Mouse (Mus musculus): Measurements from ENCODE around the gene Gprc5b. TPM values are rescaled to one million over a fixed set of nuclear protein-coding genes. Genes with fewer than 3 reads are reported as not detected.
A peak's percentile ranks its signal among the peaks of the same experiment; 100 is the strongest.

The Gprc5b gene
- total RNA-seq, 2 experiments from 2014 or later: 0.04 TPM; not detected in 1

DNA sequence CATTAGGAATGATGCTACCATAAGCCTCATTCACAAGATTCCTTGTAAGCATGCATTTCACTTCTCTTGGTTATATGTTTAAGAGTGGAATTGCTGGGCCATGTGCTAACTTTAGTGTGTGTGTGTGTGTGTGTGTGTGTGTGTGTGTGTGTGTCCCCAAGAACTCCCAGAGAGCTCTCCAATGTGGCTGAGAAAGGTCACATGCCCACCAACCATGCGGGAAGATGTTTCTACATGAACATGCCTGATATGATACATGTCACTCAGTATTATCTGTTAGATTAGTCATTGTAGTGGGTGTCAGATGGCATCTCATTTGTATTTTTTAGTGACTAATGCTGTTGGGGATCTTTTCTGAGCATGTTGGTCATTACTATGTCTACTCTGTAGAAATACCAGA, 40.0 kb downstream of the Gprc5b start:
- ATAC-seq (ENCODE audit: poor library complexity, severe bottlenecking): no peak

DNA sequence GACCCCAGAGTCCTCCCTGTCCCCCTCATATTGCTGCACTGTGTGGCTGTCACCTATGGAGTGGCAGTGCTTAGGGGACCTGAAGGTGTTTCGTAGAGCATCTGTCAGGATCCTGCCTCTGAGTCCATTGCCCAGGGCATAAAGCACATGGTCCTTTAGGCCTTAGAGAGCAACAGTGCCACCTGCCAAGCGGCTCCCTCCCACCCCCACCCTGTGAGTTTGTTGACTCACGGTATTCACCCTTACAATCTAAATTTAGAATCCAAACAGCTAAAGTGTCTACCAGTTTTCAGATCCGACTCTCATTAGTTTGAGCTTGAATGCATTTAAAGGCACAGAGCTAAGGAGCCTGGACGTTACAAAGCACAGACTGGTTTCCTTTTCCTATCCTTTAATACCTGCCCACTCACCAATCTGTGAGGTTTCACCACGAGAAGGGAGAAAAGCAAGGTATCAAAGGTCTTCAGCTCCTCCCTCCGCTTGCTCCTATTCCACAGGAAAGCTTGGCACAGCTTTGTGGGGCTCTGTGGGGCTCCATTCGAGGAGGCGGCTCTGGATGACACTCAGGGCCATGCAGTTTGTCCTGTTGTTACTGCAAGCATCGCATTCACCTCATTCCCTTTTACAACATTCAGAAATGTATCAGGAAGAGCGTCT, 41.3 kb downstream of the Gprc5b start:
- no peak for ATAC-seq (ENCODE audit: poor library complexity, severe bottlenecking)

DNA sequence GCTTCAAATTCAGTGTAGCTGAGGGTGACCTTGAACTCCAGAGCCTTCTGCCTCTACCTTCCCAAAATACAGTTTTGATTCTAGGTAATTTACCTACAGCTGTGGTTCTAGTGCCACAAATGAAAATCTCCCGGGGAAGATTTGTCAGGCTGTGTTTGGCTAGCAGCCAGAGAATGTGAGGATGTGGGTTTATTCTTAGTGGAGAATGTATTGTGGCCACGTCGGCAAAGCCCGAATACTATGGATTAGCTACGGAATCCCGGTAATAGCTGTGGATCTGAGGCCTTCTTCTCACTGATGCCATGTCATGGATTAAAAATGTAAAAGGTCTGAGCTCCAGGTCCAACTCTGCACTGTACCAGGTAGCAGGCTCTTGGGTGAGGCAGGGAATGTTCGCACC, 45.3 kb downstream of the Gprc5b start:
- no peak for ATAC-seq (ENCODE audit: poor library complexity, severe bottlenecking)

DNA sequence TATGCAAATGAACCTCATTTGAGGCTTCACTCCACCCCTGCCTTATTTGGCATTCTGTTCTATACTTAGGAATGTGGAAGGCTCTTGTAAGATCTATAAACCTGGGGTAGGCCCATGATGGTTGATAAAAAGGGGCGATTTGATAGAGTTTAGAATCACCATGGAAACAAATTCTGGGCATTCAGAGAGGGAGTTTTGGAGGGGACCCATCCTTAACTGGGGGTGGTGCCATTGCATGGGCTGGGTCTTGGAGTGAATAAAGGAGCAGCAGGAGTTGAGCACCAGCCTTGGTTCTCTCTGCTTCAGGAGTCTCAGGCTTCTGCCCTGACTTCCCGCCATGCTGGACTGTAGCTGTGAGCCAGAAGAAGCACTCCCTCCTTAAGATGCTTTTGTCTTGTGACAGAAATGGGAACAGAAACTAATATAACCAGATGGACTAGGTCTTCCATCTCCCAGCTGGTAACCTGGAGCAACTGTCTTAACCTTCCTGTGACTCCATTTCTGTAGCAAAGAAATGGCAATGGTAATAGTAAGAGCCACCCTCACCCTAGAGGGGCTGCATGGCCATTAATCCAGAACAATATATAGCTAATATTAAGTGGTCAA, 46.2 kb downstream of the Gprc5b start:
- peak; percentile 59; the same call in 1 of the 2 replicates for ATAC-seq (ENCODE audit: poor library complexity, severe bottlenecking)

DNA sequence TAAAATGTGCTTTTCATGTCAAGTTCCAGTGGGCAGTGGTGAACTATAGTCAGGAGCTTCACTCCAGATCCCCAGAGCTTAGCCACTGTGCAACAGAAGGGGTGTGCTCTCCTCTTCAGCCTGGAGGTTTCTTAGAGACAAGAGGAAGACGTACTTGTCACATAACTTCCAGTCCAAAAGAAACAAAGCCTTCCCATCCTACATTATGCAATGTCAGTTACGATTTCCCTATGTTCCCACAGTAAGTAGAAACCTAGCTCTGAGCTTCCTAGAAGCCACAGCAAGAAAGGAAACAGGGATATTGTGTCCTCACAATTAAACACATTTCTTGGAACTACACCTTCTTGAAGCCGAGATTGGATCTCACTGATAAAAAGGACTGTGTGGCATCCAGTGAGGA, 47.8 kb downstream of the Gprc5b start:
- ATAC-seq (ENCODE audit: poor library complexity, severe bottlenecking): no peak

DNA sequence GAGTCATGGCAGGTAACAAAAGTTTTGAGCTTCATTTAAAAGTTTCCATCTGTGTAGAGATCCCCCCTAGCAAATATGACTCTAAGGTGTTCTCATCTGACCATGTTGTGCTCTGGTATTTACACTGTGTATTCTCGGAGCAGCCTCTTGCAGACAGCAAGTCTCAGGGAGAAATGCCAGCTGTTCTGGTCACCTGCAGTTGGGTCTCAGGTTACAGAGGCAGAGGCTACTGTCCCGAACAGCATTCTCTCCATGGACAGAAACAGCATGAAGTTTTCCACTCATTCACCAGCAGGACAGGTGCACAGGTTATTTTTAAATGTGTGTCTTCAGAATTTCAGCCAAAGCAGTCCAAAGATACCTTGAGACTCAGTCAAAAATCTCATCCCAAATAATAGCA, 50.1 kb downstream of the Gprc5b start:
- ATAC-seq (ENCODE audit: poor library complexity, severe bottlenecking): no peak

DNA sequence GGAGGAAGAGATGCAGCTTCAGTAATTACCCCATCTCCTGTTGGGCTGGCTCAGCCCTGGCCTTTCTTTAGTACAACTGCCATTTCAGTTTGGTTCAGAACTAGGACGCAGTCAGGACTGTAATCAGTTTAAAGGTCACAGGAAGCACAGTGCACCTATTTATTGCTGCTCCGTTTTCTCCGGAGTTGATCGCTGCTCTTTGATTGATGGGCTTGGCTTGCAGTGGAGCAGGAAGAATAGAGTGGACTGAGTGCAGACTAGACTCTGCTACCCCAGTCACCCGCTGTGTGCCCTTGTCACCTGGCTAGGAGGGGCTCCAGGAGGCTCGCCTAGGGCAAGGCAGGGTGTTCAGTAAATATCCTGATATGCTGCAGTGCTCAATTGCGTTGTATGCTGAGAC, 51.8 kb downstream of the Gprc5b start:
- ATAC-seq (ENCODE audit: poor library complexity, severe bottlenecking): no peak

DNA sequence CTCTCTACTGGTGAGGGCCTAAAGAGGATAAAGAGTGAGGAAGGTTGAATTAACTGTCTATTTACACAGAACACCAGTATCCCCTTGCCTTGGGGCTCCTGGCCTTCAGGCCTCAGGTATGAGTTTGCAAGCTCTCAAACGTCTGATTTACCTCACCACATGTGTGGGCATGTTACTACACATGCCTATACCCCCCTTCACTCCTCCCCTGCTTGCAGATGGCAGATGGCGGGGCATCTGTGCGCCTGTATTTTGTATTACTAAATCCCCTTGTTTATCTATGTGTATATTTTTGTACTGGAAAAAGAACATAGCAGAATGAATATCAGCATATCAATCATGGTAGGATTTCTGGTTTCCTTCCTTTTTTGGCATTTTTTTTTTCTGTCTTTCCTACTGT, 52.7 kb downstream of the Gprc5b start:
- ATAC-seq (ENCODE audit: poor library complexity, severe bottlenecking): no peak

DNA sequence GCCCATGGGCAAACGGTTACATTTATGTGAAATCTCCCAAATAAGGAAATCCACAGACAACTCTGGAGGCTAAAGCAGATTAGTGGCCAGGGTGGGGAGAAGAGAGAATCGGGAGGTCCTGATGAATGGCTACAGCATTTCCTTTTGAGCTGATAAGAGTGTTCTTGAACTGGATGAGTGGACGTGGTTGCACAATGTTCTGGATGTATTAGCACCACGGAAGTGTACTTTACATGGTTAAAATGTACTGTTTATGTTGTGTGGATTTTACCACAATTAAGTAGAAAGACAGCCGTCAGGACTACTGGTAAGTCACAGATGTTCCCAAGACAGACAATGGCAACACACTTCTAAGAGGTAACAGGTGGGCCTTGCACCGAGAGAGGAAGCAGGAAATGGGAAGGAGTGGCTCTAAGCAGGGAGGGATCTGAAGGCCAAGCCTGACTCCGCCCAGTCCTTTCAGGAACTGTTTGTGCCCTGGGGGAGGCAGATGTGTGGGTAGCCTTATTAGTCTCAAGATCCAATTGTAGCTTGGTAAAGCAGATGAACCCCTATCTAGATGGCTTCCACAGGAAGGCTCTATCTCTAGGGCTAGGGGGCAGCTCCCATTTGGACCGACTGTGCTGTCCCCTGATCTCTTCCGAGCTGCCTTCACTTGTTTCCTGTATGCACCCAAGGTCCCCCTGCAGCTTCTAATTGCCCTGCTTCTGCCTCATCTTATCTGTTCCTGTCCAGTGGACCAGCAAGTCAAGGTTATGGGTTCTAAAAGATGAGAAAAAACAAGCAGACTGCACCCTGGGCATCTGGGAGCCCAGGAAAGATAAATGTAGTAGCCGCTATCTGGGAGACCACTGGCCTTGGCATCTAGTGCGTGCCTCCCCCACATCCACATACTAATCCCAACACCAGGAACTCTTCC, 57.3 kb downstream of the Gprc5b start:
- ATAC-seq (ENCODE audit: poor library complexity, severe bottlenecking): peak; percentile 58; the same call in 1 of the 2 replicates

DNA sequence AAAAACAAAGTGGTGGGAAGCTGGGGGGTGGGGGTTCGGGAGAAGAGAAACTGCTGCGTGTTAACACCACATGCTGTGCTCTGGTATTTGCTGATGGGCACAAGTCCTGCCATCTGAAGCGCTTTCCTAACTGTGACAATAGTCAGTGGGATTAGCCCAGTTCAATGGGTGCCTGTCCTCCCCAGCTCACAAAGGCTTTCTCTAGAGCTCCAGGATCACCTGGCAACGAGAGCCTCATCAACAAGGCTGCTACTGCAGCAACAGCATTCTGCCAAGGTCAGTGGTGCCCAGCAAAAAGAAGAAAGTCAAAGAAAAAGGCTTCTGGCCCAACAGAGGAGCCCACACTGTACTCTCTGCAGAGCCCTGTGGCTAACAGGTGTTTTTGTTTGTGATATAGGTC, 58.2 kb downstream of the Gprc5b start:
- no peak for ATAC-seq (ENCODE audit: poor library complexity, severe bottlenecking)

DNA sequence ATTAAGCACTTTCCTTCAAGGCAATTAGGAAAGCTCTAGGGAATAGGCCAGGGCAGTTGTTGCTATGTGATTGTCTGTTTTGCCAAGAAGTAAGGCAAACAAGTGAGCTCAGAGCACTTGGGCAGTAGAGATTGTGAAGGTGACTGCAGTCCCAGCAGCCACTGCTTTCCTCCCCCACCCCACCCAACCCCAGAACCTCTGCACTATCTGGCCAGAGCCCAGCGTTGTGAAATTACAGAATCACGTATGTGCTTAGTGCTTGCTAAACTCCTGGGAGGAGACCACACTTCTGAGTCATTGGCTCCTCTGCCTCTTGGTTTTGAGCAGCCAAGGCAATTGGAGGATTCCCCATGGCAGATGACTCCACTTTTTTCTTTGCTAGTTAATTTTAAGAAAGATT, 59.7 kb downstream of the Gprc5b start:
- ATAC-seq (ENCODE audit: poor library complexity, severe bottlenecking): peak; percentile 71

DNA sequence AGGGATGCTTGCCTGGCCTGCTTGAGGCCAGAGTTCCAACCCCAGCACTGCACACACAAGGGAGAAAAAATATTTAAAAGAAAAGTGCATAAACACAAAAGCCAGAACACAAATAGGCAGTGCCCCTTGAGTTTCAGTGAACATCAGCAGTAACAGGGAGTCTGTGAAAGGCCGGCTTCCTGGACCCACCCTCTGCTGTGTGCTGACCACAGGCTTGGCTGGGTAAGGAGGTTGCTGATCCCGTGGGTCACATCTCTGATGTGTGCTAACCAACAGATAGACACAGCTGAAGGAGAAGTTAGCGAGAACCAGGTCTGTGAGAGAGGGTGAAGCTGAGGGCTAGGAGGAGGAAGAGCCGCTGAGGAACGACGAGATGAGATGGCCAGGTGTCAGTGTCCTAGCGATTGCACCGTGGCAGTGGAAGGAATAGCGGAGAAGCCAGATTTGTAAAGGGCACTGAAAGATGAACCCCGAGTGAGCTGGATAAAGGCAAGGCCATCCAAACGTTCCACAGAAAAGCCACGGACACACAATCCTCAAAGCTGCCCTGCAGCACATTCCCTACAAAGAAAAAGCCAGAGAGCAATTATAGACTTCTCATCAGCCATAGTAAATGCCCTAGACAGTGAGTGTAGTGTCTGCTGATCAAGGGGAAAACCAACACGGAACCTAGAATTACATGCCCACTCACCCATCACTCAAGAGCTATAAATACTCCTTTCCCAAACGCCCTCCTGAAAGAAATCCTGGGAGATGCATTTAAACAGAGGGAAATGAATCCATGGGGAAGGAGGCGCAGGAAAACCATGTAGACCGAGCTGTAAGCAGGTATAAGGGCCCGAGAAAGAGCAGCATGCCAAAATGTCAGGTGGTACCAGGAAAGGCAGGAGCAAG, 63.3 kb downstream of the Gprc5b start:
- no peak for ATAC-seq (ENCODE audit: poor library complexity, severe bottlenecking)

DNA sequence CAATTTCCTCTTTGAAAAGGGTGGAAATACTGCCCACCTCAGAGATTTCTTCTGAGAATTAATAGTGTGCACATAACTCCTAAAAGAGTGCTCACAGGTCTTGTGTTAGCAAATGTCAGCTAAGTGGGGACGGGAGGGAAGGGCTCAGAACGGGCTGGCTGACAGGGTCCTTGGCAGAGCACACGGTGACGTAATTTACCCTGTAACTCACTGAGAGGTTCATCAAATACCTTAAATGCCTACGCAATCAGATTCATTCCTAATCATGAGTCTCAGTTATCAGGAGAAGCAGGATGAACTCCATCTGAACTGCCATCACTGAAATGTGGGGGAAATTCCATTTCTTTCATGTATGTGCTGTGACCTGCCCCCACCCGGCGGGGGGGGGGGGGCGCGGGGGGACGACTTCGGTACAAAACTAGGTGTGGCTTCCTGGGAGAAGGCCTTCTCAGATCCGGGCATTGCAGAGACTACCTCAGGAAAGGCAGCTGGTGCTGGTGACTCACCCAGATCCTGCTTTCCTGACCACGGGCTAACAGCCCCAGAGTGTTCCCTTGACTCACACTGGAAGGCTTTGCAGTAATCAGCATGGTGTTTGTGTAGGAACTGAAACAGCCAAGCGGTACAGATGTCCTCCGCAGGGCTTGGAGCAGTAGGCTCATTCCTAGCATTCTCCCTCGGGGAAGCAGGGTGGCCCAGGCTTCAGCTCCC, 65.3 kb downstream of the Gprc5b start:
- ATAC-seq (ENCODE audit: poor library complexity, severe bottlenecking): peak; percentile 48

DNA sequence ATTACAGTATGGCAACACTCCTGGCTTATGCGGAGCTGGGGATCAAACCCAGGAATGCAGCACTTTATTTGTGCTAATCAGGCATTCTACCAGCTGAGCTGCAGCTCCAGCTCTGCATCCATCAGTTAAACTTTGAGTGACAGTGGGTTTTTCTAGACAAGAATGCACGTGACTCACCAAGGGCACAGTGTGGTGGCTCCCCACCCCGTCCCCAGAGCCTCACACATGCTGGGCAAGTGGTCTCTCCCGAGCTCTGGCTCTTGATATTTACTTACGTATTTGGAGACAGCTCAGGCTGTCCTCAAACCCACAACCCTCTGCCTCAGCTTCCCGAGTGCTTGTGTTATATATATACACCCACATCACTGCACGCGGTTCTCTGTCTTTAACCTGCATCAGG, 66.1 kb downstream of the Gprc5b start:
- no peak for ATAC-seq (ENCODE audit: poor library complexity, severe bottlenecking)

DNA sequence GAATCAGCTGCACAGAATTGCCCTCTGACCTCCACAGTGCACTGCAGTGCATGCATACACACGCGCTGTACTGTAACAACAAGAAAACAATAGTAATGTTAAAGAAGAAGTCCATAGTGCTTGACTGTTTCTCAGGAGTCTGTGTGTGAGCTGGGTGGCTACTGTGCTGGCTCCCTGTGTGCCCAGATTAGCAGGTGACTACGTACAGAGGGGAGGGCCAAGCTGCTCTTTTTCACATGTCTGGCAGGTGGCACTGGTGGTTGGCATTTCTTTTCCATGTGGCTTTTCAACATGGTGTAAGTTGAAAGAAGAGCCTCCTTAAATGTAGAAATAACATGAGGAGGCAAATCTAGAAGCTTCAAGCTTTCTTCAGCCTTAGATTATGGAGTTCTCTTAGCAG, 66.7 kb downstream of the Gprc5b start:
- ATAC-seq (ENCODE audit: poor library complexity, severe bottlenecking): no peak

DNA sequence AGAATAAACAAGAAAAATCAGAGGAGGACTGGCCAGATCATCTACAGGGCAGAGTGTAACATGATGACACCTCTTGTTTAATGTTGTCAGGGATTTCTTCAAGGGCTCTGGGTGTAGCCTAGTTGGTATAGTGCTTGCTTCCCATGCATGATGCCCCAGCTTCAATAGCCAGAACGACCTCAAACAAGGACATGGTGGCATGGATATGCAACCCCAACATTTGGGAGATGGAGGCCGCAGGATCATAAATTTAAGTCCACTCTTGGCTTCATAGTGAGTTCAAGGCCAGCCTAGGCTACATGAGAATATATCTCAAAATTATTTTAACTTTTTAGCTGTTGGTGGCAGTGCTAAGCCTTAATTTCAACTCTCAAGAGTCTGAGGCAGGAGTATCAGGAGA, 67.7 kb downstream of the Gprc5b start:
- no peak for ATAC-seq (ENCODE audit: poor library complexity, severe bottlenecking)

DNA sequence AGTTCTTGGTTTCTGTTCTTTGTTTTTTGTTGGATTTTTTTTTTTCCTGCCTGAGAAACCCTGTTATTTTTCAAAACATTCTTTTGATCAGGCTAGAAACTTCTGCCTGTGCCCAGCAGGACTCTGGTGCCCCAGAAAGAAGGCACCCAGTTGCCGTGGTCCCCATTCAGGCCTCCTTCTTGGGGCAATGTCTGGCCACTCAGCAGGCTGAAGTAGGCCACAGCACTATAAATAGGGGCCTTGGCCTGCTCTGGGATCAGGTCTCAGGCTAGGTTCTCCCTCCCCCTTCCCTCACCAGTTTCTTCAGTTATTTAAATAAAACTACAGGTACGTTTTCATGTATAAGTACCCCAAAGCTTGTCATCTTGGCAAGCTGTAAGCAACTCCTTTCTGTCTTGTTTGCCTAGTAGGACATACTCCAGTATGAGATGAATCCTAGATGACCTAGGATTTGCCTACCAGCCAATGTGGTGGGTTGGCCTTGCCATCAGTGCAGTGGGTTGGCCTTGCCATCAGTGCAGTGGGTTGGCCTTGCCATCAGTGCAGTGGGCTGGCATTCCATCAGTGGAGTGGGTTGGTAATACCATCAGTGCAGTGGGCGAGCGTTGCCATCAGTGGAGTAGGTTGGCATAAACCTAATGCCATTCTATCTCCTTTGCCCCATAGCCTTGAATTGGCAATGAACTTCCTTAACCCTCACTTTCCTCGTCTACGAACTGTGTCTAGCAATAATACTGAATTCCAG, 68.3 kb downstream of the Gprc5b start:
- ATAC-seq (ENCODE audit: poor library complexity, severe bottlenecking): no peak

DNA sequence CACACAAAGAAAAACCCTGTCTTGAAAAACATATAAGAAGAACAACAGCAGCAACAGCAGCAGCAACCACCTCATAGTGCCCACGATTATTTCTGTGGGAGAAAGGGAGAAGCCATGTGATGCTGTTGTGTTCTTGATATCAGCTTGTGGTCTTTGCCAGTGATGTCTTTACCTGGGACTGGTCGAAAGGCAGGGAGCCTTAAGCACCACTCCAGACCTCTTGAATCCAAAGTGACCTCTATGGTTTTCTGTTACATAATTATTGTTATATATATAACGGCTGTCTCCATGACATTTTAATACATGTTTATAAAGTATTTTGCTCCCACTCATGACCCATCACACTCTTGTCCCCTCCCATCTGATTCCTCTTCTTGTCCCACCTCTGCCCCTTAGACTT, 69.5 kb downstream of the Gprc5b start:
- no peak for ATAC-seq (ENCODE audit: poor library complexity, severe bottlenecking)

DNA sequence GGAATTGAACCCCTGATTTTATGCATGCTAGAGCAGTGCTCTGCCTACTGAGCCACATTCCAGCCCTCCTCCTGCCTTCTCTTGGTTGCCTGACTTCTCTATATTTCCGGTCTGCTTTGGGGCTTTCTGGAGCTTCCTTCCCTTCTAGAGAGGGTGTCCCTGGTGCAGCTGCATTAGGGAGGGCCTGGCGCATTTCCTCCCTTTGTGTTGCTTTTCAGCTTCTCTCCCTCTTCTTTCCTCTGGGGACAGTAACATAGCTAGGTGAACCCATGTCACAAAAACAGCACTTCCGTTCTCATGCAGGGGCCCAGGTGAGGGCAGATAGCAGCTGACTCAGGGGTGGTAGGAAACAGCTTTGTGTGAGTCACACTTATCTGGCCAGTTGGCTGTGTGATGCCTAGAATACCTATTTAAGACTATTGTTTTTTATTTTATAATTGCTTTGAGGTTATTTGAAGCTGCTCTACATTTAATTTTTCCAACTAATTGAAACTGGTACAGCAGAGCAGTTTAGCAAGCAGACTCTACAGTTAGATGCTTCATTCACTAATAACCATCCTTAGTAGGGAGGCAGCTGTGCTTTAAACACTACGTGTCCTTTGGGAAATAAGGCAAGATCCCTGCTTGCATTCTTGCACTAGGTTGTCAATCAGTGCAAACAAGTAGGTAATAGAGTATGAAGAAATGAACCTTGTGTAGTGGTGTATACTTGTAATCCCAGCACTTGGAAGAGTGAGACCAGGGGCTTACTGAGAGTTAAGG, 72.4 kb downstream of the Gprc5b start:
- no peak for ATAC-seq (ENCODE audit: poor library complexity, severe bottlenecking)

Data from megakaryocyte, adult 5-6 weeks (primary cell).